Mouse (Mus musculus): ENCODE results near the gene Myh9.

- TF ChIP-seq POLR2A (IDR thresholded peaks at IDR 0.05; ENCODE audit: insufficient read depth, low read depth, low read length) (no peak), CTCF (IDR thresholded peaks at IDR 0.05; ENCODE audit: insufficient read depth, low read depth, low read length) (no peak)
Observed at GRCm38 (mm10) chr15:77828910-77829309, 13.1 kb downstream of the Myh9 start.

Measured in olfactory bulb, adult 2 months (tissue).